Mouse (Mus musculus) ES-E14 (cell line): ENCODE results near the gene Polr2h.

ENCODE experiments used
- HCFC1 ChIP-seq: IDR thresholded peaks from 2 replicates; pipeline ENCODE4 v1.6.1; 2012; ENCODE audit warnings: low read length, inconsistent platforms, borderline replicate concordance; ENCODE audit not compliant: insufficient read depth
- ZC3H11A ChIP-seq: IDR thresholded peaks from 2 replicates; pipeline ENCODE4 v1.6.1; 2012; ENCODE audit warnings: low read depth, mild to moderate bottlenecking, inconsistent platforms, low read length, borderline replicate concordance

DNA sequence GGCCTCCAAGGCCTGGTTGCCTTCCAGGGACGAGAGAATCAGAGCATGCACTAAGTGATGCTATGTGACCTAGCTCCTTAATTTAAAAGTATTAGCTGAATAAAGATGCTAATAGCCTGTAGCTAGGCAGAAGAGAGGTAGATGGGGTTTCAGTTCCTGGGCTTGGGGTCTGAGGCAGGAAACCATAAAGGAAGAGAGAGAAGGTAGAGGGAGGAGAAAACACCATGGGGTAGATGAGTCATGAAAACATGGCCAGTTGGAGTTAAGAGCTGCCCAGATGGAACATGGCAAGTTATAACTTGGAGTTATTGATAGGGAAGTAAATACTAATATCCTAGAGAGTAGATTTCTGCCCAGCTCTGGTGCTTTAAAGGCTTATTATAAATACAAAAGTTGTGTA, 39.9 kb downstream of the Polr2h start:
- no peak for TF ChIP-seq ZC3H11A
- no peak for TF ChIP-seq HCFC1
